Mouse (Mus musculus) kidney, adult 2 months (tissue): ENCODE data around the gene Tenm3.

ENCODE experiments used
- CTCF ChIP-seq: fragments of 200-500 bp; conservative IDR thresholded peaks from 2 replicates; pipeline ENCODE4 v1.5.1; 2011; ENCODE audit warnings: low read depth, mild to moderate bottlenecking, control low read depth, low read length, moderate library complexity, mixed read lengths; ENCODE audit not compliant: insufficient read depth, insufficient read length
- POLR2A ChIP-seq: fragments of 200-500 bp; IDR thresholded peaks from one replicate; pipeline ENCODE4 v1.6.1; 2011; ENCODE audit warnings: low read depth, low read length, control low read depth

DNA sequence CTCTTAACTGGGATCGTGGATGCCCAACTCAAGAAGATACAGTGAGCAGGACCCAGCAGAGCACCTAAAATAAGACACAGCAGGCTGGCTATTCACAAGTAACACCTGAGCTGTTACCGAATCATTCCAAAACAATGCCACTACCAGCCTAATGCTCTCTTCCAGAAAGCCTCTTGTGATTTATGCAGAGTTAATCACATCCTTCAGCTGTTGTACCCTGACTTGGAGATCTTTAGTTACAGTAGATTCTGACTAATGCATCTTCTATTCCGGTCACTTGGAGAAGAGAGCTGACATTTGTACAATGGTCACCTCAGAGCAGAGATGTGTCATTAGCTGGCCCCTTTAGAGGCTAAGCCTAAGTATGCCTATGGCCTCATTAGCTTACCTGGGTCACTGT, 550.0 kb downstream of the Tenm3 start:
- TF ChIP-seq CTCF, result no peak
- no peak for TF ChIP-seq POLR2A
